Mouse (Mus musculus) frontal cortex, postnatal 14 days (tissue): Measurements from ENCODE around the gene Rcbtb1.
"Not testable (repeated sequence)": the region's sequence is repeated elsewhere in the genome, so short reads cannot be mapped to it uniquely, and the experiment has no call there.

Source experiments
- DNase-seq, 2 experiments: peaks; one replicate each; pipeline ENCODE4 v3.0.0; 2022; ENCODE audit warnings: low spot score in 2 of 2

Rcbtb1 gene

DNA sequence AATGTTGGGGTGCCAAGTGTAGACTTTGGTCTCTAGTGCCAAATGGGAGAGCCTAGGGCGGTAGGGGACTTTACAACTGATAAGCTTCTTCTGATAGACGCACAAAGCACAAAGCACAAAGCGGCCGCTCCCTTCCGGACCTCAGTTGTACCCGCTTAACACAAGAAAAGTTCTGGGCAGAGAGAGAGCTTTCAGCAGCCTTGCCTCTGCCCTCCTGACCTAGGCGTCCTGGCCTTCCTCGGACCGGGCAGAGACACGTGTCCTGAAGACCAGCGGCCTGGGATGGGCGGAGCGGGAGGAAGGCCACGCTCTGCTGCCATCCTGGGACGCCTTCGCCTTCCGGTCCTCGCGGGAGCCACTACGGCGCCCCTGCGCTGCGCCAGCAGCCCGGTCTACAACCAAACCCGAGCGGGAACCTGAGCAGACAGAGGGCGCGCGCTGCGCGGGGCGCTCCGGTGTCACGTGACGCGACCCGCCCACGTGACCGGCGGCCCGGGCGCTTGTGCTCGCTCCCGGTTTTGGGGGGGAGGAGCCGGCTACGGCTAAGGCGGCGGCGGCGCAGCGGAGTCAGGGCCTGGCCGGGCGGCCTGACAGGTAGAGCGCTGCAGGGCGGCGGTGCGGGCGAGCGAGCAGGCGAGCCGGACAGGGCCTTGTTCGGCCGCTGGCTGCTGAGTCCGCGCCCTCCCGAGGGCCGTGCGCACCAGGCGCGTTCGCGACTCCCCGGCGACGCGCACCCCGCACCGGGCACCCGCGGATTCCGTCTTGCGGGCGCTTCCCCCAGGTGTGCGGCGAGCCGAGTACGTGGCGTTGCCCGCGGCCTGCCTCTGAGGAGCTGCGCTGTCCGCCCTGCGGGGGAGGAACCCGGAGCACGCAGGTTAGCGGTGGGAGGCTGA lies at the start of gene Rcbtb1:
Gene Rcbtb1, plus strand, starts transcription at position 499 of the 893 bp plus-strand sequence.
- DNase-seq: peak; percentile 86 to 89

DNA sequence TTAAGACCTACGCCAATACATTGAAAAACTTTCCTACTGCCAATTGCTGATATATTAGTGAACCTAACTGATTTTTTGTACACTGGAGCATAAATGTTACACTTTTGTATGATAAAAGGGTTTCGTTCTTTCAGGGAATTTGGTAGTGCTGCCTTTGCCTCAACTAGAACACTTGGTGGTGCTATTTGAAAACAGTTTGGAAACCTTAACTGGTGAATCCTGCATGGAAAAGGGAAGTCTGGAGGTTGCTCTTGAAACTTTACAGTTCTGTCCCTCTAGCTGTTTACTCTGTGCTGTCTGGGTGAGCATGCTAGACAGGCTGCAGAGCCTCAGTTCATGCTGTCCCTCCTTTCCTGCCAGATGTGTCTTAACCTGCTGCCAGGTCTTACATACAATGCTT lies 45.4 kb upstream of the Rcbtb1 start:
- no peak for DNase-seq

DNA sequence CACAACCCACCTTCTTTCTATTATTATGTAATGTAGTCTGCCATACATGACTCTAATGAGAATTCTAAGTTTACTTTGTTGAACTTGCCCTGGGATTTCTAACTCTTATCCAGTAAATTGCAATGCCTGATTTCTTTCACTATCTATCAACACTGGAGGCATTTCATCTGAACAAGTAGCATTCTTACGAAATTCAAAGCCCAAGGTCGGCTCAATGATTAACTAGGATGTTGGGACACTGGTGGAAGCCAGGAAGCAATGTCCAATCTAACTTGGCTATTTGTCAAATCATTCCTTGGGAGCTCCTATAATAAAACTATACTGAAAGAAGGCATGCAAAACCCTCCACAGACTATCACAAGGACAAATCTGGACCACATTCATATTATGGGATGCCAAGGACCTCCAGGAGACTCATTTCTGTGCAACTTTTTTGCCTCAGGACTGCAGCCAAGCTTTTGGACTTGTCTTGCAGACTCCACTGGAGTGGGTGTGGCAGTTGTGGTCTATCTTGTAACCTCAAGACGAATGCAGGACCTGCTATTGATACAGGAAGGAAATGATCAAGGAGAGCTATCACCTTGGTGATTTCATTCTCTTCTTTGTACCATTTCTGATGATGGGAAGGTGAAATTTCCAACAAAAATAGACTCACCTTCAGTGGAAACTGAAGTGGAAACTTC lies 43.9 kb upstream of the Rcbtb1 start:
- no peak for DNase-seq

DNA sequence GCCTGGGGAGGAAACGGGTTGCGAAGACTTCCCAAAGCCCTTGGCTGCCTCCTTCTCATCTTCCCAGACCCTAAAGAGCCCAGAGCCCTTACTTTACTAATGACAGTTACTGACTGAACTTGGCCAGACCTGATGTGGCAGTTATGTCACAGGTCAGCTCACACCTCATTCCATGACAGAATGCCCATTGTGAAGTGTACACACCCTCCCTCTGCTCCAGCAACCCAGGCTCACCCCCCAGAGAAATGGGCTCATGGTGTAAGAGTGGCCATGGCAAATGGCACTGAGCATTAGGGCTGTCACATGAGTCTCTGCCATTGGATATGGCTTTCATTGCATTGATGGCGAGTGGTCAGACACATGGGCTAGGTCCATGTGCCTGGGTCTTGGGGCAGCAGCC lies 22.4 kb upstream of the Rcbtb1 start, which contains the start of gene Gm5142:
Gene Gm5142, minus strand, starts transcription at position 101 of the 400 bp plus-strand sequence.
- no peak for DNase-seq

DNA sequence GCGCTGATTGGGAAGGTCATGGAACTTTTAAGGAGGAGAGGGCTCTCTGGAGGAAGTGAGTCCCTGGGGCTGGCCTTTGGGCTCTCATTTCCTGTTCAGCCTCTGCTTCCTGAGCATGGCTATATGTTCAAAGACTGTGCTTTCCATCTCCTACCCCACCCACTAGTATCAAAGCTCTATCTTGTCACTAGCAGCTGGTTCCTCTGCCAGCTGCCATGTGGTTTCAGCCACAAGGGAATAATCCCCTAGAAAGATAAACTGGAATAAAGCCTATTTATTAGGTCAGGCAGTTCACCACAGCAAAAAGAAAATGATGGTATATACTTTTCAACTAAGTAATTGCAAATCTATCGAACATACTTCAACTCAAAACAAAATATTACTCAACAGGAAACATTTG lies 18.3 kb upstream of the Rcbtb1 start:
- DNase-seq: no peak

DNA sequence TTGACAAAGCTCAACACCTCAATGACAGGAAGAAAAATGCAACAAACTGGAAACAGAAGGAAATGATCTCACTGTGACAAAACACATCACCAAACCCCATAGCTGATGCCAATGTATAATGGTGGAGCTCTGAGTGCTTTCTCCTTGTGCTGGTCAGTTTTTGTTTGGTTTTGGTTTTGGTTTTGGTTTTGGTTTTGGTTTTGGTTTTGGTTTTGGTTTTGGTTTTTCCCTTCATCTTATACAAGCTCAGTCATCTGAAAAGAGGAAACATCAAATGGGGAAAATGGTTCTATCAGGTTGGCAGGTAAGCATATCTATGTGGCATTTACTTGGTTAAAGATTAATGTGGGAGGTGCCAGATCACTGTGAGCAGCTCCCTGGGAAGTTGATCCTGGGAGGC lies 15.5 kb upstream of the Rcbtb1 start:
- DNase-seq: no peak

DNA sequence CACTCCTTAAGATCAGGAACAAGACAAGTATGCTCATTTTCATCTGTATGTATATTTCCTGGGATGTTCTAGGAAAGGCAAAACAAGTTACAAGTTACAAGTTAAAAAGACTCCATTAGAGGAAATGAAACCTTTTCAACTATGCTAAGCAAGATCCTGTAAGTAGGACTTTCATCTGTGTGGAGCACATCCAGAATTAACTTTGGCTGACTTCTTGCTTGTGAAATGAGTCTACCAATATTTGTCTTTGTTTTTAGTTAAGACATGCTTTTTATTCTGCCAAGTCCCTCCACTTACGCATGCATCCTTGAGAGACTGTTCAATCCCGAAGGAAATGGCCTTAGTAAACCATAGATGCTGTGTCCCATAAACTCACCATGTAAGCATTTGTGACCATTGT lies 14.9 kb upstream of the Rcbtb1 start:
- no peak for DNase-seq

DNA sequence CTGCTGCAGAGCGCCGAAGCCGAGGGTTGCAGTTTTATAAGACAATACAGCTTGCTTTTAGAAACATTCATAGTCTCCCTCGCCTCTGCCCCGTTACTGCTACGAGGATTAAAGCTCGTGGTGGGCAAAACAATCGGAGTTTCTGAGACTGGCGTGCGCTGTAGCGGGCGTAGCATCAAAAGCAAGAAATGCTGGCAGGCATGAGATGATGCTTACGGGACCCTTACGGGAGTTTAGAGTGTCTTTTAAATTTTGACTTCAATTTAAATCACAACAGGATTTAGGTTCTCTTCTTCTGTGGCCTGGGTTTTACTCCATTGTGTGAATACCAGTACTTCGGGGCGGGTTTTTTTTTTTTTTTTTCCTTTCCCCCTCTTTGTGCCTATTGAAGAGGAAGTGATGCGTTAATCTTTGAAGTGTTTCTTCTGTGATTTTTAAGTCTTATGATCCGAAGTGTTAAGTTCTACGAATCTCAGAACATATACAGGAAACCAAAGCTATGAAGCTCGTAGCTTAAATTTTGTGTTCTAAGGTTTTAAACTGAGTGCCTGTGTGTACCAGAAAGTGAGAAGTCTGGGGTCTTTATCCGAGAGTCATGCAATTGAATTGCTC lies 701 bp downstream of the Rcbtb1 start:
- no peak for DNase-seq

DNA sequence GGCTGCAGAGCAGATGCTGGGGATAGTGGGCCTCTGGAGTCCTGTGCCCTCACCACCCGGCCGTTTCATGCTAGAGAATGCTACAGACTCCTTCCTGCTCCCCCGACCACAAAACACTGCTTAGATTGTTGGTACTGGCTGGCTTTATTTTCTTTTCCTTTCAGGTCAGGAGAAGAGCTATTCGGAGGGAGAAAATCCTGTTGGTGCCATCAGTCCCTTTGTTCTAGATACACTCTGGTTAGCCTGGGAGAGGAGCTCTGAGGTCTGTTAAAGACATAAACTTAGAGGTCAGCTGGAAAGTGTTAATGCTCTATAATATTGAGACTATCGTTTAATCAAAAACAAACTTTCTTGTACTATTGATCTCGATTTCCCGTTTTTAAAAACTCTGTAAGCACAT lies 4.5 kb downstream of the Rcbtb1 start:
- DNase-seq: no peak

DNA sequence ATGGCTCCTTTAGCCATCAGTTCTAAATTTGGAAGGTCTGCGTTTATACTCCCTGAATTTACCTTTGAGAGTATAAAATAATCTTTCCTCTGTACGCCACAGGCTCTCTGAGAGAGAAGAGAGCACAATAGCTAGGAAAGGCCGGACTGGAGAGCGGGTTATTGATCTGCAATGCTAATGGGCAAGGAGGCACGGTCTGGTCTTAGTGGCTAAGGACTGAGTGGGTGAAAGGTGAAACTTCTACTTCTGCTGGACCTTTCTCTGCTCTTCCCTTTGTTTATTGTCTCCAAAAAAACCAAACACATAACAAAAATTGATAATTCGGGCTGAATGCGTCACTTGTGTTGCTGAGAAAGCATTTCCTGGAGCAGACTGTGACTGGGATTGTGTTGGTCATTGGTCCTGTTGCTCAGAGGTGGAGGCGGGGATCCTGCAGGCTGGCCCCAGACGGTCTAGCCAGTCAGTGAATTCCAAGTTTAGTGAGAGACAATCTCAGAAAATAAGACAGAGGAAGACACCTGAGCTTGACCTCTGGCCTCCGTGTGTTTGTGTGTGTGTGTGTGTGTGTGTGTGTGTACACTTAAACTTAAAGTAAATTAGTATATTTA lies 5.1 kb downstream of the Rcbtb1 start:
- DNase-seq: no peak

DNA sequence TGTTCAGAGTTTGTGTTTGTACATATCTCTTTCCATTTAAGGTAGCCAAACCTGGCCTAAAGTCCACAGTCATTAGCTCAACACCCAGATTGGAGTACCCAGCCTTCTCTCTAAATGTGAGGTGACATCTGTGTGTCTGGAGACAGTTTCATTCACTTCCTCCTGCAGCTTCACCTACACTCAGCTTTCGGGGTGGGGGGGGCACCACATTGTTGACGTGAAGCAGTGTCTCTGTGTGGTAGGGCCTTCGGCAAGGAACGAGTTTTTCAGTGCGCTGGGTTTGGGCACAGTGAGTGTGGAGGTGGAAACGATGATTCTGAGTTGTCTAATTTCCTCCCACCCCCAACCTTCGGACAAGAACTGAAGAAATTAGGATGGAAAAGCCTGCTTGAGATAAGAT lies 8.0 kb downstream of the Rcbtb1 start:
- DNase-seq: no peak

DNA sequence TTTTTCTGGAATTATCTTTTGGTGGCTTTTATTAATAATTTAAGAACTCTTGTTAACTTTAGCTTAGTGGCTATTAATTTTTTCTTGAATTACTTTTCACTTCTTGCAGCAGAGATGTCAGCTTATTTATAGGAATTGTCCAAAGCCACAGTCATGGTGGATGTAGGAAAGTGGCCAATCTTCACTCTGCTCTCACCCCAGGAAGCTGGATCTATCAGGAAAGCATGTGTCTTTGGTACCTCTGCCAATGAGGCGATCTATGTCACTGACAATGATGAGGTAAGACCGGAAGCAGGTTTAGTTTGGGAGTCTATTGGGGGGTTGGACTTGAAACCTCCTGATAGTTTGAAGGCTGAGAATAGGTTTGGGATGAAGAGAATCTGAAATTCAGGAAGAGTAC lies 8.8 kb downstream of the Rcbtb1 start:
- DNase-seq: no peak

DNA sequence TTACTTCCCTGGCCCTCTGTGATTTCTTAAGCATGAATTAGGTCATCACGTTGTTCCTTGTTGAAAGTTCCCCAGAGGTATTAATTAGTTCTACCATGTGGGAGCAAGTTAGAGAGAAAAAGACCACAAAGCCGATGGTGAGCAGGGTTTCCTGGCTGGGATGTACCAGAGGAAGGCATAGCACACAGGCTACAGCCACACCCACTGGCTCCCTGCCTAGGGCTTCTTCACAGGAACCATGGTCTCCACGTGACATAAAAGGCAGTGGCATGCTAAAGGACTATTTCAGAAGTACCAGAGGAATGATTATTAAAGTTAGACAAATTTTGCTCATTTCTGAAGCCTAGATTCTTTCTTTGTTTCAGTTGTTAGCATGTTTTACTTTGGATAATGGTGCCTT lies 18.2 kb downstream of the Rcbtb1 start:
- no peak for DNase-seq

DNA sequence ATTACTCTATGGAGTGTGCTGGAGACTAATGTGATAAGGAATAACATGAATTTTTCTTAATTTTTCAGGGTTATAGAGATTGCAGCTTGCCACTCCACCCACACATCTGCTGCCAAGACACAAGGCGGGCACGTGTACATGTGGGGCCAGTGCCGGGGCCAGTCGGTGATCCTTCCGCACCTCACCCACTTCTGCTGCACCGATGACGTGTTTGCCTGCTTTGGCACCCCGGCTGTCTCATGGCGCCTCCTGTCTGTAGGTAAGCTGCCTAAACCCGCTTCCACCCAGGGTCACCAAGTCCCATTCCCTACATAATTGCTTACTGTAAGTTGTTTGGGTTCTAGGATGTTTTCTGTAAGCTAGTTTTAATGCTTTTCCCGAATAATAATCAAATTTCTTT lies 25.2 kb downstream of the Rcbtb1 start:
- DNase-seq: no peak

DNA sequence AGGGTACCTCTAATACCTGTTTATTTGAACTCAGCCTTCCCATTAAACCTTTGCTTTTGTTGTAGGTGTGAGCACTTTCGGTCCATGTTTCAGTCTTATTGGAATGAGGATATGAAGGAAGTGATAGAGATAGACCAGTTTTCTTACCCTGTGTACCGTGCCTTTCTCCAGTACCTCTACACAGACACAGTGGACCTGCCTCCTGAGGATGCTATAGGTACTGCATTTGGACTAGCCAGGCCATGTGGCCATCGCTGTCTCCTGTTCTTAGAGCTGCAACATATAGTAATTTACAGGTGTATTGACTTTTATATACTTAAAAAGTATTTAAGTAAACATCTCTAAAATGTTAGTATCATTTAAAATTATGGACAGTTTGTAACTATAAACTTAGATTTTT lies 28.8 kb downstream of the Rcbtb1 start:
- DNase-seq: no peak

DNA sequence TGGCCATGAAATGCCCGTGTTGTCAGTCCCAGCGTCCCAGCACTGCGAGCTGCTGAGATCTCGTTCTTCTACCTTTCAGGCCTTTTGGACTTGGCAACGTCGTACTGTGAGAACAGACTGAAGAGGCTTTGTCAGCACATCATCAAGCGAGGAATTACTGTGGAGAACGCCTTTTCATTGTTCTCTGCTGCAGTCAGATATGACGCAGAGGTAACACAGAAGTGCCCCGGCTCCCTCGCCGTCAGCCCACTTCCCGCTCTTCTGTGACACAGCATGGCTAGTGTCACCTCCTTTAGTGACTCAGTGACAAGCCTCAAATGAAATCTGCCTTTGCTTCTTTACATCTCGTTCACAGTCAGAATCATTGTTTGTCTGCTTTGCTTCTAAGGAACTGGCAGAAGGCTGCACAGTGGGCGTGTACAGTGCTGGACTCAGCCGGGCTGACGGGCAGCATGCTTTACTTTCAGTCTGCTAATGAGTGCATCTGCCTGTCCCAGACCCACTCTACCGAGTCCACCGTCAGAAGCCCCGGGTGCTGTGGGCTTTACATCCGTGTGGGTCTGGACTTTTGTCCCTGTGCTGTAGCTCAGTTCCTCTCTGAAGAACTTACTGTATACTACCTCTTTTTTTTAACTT lies 29.4 kb downstream of the Rcbtb1 start:
- no peak for DNase-seq

DNA sequence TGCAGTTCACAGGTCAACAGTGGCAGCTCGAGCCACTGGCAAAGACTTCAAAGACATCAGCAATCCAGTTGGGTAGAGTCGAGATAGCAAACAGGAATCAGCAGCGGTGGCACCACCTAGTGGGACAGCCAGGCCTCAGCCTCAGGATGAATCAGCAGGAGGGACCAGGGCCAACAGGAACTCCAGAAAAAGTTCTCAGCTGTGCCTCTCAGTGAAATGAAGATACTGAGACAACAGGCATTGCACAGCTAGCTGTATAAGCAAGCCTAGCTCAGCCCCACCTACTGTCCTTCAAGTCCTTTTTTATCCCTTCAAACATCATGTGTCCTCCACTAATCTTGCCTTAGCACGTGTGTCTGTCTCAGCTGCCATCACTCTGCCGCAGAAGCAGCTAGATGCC lies 31.0 kb downstream of the Rcbtb1 start:
- no peak for DNase-seq

DNA sequence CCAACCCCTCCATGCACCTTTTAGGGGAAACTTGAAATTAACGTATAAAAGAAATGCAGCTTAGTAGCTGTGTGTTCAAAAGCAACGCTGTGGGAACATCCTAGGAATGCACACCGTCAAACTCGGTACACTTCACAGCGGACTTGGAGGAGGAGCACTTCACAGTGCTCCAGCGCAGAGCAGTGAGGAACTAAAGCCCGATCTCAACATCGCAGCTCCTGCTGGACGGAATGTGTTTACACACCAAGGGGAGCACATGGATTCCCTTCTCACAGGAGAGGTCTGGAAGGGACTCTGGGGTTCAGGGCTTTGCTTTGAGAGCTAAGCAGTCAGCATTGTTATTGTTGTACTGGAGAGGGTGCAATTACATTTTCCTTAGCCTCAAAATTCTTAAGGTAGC lies 32.6 kb downstream of the Rcbtb1 start:
- DNase-seq: no peak

DNA sequence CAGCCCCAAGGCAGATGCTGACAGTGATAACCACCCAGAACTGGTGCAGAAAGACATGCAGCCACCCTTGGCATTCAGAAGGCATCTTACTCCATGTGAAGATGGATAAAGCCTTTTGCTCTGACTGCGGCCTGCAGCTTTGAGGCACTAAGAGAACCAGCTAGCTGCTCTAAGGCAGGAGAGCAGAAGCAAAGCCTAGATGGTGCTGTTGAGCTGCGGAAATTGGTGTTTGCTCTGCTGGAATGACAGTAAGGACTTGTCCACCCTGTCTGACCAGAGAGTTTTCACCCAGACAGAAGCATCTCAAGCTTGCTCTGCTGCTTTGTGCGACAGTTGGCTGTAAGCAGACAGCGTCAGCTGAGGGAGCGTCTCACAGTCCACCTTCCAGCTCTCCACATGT lies 49.3 kb downstream of the Rcbtb1 start:
- not testable (repeated sequence) for DNase-seq

DNA sequence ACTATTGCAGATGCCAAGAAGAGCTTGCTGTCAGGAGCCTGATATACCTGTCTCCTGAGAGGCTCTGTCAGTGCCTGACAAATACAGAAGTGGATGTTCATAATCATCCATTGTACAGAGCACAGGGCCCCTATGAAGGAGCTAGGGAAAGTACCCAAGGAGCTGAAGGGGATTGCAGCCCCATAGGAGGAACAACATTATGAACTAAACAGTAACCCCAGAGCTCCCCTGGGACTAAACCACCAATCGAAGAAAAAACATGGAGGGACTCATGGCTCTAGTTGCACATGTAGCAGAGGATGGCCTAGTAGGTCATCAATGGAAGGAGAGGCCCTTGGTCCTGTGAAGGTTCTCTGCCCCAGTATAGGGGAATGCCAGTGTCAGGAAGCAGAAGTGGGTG lies 54.9 kb downstream of the Rcbtb1 start:
- DNase-seq: not testable (repeated sequence)

DNA sequence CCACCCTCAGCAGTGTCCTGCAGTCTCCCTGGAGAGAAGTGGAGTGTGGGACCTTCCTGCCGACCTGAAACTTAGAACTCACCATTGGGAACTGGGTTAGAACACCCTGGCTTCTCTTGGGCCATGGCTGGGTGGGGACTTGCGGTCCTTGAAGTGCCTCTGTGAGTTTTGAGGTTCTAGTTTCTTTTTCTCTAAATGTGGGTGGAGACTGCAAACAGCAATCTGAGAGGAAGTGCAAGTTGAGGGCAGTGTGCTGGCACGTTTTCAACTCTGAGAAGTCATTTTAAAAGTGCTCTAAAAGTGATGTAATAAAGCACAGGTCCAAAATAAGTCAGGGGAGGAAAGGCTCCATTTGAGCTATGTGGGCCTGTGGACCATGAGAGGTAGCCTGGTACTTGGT lies 59.0 kb downstream of the Rcbtb1 start, which contains the start of gene Gm6904:
Gene Gm6904, minus strand, starts transcription at position 161 of the 400 bp plus-strand sequence.
- DNase-seq: no peak

DNA sequence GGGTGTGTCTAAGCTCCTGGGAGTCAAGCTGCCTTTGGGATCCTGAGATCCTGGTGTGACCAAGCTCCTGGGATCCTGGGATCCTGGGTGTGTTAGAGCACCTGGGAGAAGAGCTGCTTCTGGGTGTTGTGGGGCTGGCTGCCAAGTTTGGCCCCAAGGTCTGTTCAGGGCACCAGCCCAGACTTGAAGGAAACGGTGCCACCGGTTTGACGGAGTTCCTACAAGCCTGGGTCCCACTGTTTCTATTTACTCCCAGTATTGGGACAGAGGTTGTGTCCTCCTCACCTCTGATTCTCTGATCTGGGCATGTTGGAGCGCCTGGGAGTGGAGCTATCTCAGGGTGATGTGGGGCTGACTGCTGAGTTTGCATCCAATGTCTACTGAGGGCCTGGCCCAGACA lies 74.0 kb downstream of the Rcbtb1 start:
- not testable (repeated sequence) for DNase-seq
